Mouse (Mus musculus) layer of hippocampus, adult 8-10 months (tissue): ENCODE measurements around the gene Inka1. TPM values are rescaled to one million over a fixed set of nuclear protein-coding genes. Genes with fewer than 3 reads are reported as not detected.

ENCODE experiments used
- DNase-seq, 2 experiments: peaks; one replicate each; pipeline ENCODE4 v3.0.0; 2022; ENCODE audit warnings: low spot score in 2 of 2
- total RNA-seq, 4 experiments: library from RNA; stranded (reverse); gene quantifications; 2 replicates each; pipeline ENCODE4 v1.2.4; 2022

Inka1 gene
- total RNA-seq, 4 experiments from 2014 or later = 9.5 to 14.1 (median 12.0) TPM

DNA sequence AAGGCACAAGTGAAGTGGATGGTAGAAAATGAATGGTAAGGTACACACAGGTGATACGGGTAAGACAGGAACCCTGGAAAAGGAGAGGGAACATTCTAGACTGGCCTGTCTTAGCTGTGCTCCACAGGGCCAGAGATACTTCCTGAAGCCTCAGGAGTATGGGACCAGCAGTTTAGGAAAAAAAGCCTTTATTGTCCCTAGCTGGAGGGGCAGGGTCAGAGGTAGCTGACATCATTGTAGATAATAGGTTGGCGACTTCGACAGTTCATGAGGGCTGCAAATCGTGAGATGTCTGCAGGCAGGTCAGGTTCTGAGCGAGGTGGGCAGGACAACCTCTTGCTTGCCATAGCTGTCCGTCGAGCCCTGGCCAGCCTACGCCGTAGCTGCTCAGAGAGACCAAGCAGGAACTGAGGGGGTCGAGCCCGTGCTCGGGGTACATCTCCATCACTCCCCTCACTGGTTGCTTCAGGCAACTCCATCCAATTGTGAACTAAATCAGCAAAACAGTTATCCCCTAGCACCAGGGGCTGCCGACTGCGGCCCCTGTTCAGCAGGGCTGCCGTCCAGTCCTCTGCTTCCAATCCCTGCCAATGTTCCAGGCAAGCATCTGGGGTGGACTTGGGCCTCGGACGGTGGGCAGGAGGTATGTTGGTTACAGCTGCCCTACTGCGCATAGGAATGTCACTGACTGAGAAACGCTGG, 1.5 kb downstream of the Inka1 start:
- no peak for DNase-seq

GRCm38 (mm10) chr9:107983421-107983890, 2.2 kb downstream of the Inka1 start:
- peak in 1 of 2 experiments; percentile 32 for DNase-seq

- peak in 1 of 2 experiments; percentile 56 for DNase-seq
These were observed 2.9 kb downstream of the Inka1 start, which contains the start of gene Gm20661 for GRCm38 (mm10) chr9:107982681-107983346. Gm20661 (plus strand) TSS chr9:107983058.

- DNase-seq = peak; percentile 67 to 70
These were observed 3.7 kb downstream of the Inka1 start for GRCm38 (mm10) chr9:107981684-107982605.

DNA sequence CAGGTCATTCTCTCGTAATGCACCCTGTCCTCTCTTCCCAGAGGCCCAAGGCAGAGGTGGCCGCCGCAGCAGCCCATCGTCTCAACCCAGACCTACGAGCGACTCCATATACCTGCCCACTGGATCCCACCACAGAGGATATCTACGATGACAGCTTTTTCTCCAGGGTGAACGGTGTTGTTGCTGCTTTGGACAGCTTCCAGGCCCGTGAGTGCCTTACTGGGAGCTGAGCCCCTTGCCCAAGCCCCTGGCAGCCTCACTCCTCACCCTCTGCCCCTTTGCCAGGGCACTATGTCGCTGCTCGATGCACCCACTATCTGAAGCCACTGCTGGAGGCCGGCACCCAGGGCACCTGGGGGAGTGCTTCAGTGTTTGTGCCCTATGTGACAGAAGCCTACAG, 6.9 kb downstream of the Inka1 start:
- no peak for DNase-seq

DNA sequence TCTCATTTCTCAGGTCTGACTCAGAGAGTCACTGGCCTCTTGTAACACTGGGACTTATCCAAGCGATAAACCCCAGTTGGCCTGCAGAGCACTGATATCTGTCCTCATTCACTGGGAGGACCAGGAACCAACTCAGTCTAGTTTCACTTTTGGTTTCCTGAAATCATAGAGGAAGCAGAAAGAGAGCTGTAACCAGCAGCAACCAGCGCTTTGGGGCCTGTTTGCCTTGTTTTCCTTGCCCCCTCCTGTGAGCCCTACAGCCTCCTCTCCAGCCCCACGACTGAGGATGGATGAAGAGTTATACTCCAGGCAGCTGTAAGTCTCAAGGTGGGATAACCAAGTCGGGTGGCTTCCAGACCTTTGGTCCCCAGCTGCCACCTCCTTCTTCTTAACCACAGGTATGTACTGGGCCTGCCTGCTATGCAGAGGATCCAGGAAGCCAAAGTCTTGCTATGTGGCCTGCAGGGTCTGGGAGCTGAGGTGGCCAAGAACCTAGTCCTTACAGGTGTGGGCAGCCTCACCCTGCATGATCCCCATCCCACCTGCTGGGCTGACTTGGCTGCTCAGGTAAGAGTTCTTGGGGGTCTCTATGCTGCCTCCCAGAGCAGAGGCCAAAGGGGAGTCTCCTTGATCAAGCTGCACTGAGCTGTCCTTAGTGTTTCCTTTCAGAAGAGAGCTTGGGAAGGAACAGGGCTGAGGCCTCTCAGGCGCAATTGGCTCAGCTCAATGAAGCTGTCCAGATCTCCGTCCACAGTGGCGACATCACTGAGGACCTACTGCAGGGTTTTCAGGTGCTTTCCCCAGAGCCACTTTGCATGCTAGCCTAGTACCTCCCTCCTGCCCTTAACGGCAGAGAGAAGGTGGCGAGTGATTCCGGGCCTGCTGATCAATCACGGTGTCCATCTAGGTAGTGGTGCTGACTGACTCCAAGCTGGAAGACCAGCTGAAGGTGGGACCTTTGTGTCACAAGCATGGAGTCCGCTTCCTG, 10.0 kb downstream of the Inka1 start, which contains the start of gene Uba7:
Uba7 (plus strand) TSS at position 107 of the 988 bp plus-strand sequence.
- DNase-seq = no peak

DNA sequence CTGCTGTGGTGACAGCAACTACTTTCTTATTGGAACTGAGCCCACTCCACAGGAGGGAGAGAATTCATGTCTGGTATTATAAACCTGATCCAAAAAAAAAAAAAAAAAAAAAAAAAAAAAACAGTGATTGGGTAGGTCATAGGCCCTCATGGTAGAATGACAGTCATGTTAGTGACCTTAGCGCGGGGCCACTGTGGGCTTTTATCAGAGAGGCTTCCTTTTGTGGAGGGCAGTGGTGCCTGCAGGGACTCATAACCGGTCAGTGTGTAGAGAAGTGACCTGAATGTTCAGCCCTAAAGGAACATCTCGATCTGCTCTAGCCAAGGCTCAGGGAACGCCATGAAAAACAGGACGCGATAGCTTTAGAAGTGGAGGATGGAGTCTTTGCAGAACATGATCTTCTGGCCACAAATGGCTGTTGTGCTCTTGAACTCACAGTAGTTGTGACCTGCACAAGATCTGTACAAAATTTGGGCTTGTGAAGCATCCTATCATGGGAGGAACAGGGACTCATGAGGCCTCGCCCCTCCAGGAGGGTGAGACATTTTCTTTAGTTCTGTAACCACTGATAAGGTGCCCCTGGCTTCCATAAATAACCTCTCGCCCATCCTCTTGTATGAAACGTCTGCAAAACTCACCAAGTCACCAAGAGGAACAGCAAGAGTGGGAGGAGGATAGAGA, 11.0 kb downstream of the Inka1 start:
- DNase-seq = no peak

- DNase-seq = no peak
These were observed 13.8 kb downstream of the Inka1 start for GRCm38 (mm10) chr9:107971690-107972541.

- DNase-seq = no peak
These were observed 15.4 kb downstream of the Inka1 start for GRCm38 (mm10) chr9:107970311-107970710.

- no peak for DNase-seq
These were observed 17.1 kb downstream of the Inka1 start for GRCm38 (mm10) chr9:107968531-107968930.

DNA sequence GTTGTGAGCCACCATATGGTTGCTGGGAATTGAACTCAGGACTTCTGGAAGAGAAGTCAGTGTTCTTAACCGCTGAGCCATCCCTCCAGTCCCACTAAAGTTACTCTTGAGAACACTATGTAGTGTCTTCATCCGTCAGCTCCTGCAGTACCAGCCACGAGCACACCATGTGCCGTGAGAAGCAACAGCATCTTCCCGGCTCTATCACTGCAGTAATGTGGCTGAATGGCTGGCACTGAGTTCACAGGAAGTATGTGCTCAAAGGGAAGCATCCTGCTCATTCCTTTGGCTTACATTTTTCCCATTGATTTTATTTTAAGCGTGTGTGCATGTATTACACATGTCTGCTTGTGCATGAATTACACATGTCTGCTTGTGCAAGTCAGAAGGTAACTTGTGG, 18.2 kb downstream of the Inka1 start:
- no peak for DNase-seq

GRCm38 (mm10) chr9:107966676-107967075, 19.0 kb downstream of the Inka1 start:
- no peak for DNase-seq

GRCm38 (mm10) chr9:107964681-107965080, 21.0 kb downstream of the Inka1 start:
- no peak for DNase-seq

DNA sequence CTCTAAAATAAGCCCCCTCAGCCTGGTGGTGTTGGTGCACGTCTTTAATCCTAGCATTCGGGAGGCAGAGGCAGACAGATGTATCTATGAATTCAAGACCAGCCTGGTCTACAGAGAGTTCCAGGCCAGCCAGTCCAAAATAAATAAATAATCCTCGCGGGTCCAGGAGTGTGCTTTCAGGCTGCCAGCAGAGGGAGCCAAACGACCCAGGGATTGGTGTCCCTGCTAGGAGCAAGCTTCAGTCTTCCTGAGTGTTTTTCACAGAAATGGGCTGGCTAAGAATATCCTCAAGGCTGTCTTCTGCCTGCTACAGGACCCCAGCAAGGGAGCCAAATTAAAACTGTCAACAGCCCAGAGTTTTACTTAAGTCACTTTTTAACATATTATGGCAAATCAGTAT, 22.0 kb downstream of the Inka1 start:
- peak; percentile 65 to 72 for DNase-seq

DNA sequence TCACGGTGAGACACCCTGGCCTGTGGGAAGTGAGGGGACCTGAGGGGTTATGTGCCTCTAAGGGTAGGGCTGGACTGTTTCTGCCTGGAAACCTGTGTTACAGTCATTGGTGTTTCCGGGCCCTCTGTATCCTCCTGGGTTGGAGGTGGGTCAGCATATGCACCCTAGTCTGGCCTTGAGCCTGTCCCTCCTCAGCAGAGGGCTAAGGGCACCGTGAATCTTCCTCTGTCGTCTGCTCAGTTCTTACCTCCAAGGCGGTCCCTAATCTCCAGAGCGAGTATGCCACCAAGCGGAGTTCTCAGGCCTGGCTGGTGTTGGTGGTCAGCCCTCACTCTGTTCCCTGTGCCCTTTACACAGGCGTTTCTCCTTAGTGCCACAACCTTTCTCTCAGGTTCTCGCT, 22.8 kb downstream of the Inka1 start:
- no peak for DNase-seq

DNA sequence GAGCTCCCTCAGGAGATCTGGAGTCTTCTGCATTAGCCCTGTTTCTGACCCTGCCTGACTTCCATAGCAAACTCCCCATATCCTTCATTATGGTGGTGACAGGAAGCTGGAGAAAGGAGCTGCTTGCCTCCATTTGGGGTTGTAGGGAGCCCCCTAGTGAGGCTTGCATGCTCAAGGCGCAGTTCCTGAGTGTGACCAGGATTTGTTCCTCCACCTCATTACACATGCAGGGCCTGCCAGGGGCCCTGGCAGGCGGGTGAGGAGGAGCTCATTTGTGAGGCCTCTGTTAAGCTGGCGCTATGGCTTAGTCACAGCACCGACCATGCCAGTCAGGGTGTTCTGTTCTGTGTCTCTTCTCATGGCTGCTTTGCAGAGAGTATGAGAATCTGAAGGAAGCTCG, 23.8 kb downstream of the Inka1 start:
- peak; percentile 74 to 81 for DNase-seq

- DNase-seq = peak; percentile 85 to 86
These were observed 24.3 kb downstream of the Inka1 start for GRCm38 (mm10) chr9:107961351-107961762.

- DNase-seq = no peak
These were observed 24.8 kb downstream of the Inka1 start for GRCm38 (mm10) chr9:107960928-107961327.

DNA sequence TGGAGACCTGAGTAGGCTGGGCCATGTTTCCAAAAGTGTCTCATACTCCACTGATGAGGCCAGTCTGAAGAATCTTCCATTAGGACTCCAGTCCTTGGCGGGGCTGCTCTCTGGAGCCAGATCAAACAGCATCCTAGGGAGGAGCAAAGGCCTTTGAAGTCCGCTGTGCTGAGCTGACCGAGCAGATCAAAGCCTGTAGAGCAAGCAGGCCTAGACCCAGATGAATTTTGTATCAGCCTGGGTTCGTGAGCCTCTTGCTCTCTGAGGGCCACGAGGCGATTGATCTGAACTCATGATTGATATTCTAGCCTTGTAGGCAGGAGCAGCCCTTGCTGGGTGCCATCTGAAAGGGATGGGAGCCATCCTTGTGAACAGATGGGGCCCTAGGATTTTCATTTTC, 25.8 kb downstream of the Inka1 start:
- DNase-seq = no peak
